Mouse (Mus musculus): ENCODE measurements around the gene Srd5a2. TPM values are rescaled to one million over a fixed set of nuclear protein-coding genes. Genes with fewer than 3 reads are reported as not detected.

Srd5a2 gene
- polyA plus RNA-seq, 1 experiment from 2014 or later: not detected

DNA sequence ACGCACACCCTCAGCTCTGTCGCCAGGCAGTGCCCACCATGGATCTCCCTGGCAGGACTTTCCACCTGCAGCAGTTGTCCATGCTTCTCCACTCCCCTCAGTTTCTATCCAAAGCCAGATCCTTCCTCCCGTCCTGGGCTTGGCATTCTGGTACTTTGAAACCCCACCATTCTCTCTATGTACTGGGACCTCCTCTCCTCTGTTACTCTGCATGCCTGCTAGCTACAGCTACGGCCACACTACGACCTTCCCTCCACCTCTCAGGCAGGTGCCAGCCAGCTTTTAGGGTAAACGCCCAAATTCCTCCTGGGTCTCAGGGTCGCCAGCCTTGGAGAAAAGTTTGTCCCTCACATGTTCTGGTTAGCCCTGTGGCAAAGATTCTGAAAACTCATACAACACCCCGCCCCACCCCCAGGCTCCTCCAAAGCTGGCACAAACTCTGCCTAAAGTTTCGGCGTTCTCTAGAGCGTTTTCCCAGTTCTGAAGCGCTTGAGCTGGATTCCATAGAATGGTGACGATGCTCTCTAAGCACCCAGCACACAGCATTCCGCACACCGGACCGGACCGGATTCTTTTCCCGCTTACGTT is 607 bp upstream of the Srd5a2 start:
- Histone ChIP-seq H3K27ac (ENCODE audit: low read depth, low read length) (no peak overlapping the region), H3K27me3 (ENCODE audit: control insufficient read depth, insufficient read depth, low read length) (peaks cover 46% of the 10 kb centered on the region), H3K9ac (ENCODE audit: low read depth, low read length) (no peak overlapping the region), H3K4me2 (replicated peaks; ENCODE audit: low read depth, low read length) (peak overlapping the region; percentile 45; the same call in 1 of the 2 replicates), H3K36me3 (ENCODE audit: control insufficient read depth, insufficient read depth, low read length) (no peaks in the 10 kb centered on the region), H3K9me3 (ENCODE audit: control insufficient read depth, low read length) (no peaks in the 10 kb centered on the region), H3K4me3 (ENCODE audit: low read length) (peak overlapping the region; percentile 30; the same call in 1 of the 2 replicates), H3K4me1 (ENCODE audit: control insufficient read depth, insufficient read depth, low read length) (peaks cover 5% of the 10 kb centered on the region; the same call in 1 of the 2 replicates)
- no peak; the same call in 1 of the 2 replicates for ATAC-seq (ENCODE audit: low FRiP score, low TSS enrichment)
- 2% methylated on average over 19 of the region's 19 CpGs for WGBS

DNA sequence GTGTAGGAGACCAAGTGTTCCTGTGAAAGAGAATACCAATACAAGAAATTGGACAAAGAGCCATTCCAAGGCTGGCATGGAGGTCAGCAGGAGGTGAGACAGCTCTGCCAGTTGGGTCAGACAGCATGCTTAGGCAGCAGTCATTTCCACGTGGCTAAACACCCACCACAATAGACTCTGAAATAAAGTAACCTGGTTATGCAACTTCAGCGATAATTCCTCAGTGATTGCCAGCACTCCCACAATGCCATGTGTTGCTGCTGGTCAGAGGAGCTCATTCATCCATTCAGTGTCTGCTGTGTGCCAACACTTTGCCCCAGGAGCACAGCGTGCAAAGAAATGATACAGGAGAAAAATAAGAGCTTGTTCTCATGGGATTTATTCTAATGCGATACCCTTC is 4.0 kb downstream of the Srd5a2 start:
- Histone ChIP-seq H3K27me3 (ENCODE audit: control insufficient read depth, insufficient read depth, low read length) (peaks cover 32% of the 10 kb centered on the region), H3K4me2 (replicated peaks; ENCODE audit: low read depth, low read length) (no peak overlapping the region), H3K9me3 (ENCODE audit: control insufficient read depth, low read length) (no peaks in the 10 kb centered on the region), H3K4me3 (ENCODE audit: low read length) (no peak overlapping the region), H3K36me3 (ENCODE audit: control insufficient read depth, insufficient read depth, low read length) (no peaks in the 10 kb centered on the region), H3K27ac (ENCODE audit: low read depth, low read length) (no peak overlapping the region), H3K4me1 (ENCODE audit: control insufficient read depth, insufficient read depth, low read length) (peaks cover 5% of the 10 kb centered on the region; the same call in 1 of the 2 replicates), H3K9ac (ENCODE audit: low read depth, low read length) (no peak overlapping the region)
- no peak for ATAC-seq (ENCODE audit: low FRiP score, low TSS enrichment)
- 77% methylated on average over 4 of the region's 4 CpGs for WGBS

DNA sequence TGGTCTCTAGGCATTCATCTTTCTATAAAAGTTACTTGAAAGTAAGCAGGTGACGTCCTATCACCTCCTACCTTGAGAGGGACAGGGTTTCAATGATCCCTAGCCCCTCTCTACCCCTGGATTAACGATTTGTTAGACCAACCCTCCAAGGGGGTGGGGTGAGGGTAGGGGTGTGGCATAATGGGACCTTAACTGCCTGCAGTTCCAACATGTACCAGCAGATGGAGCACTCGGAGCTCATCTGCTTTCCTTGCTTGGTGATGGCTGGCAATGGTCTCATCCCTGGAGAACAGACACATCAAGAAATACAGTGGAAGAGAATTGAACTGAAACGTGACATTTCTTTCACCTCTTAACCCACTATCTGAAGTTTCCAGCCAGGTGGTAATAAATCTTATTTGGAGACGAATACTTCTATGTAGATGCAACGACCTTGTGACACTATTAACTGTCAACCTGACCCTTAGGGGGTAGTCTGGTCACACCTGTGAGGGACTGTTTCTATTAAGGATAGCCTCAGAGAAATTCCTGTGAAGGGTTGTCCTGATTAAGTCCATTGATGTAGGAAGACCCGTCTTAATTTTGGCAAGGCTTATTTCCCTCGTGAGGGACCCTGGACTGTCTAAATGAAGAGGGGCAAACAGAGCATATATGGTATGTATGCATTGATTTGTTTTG is 27.1 kb downstream of the Srd5a2 start:
- WGBS: 33% methylated on average over 8 of the region's 8 CpGs
- ATAC-seq (ENCODE audit: low FRiP score, low TSS enrichment): peak; percentile 84
- H3K4me2 ChIP-seq (replicated peaks; ENCODE audit: low read depth, low read length): no peak overlapping the region

DNA sequence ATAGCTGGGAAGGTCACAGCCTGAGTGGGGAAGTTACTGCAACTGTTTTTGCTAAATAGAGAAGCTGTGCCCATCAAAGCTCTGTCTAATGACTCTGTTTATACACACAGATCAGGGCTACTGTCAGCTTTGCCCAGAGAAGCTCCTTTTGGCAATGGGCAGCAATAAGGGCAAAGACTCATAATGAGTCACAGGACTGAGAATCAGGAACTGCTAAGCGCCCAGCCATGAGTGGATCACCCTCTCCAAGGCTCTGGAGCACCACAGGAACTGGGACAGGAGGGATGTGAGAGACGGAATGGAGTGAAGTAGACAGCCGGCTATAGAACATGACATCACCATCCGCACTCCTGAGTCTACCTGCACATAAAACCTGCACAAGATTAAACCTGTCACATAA is 29.4 kb downstream of the Srd5a2 start:
- Histone ChIP-seq H3K27ac (ENCODE audit: low read depth, low read length) (no peak overlapping the region), H3K4me1 (ENCODE audit: control insufficient read depth, insufficient read depth, low read length) (no peaks in the 10 kb centered on the region), H3K9ac (ENCODE audit: low read depth, low read length) (no peak overlapping the region), H3K4me2 (replicated peaks; ENCODE audit: low read depth, low read length) (no peak overlapping the region), H3K27me3 (ENCODE audit: control insufficient read depth, insufficient read depth, low read length) (no peaks in the 10 kb centered on the region), H3K9me3 (ENCODE audit: control insufficient read depth, low read length) (no peaks in the 10 kb centered on the region), H3K36me3 (ENCODE audit: control insufficient read depth, insufficient read depth, low read length) (no peaks in the 10 kb centered on the region), H3K4me3 (ENCODE audit: low read length) (no peak overlapping the region)
- ATAC-seq (ENCODE audit: low FRiP score, low TSS enrichment): no peak
- 87% methylated on average over 4 of the region's 4 CpGs for WGBS

More for the DNA sequence above, 27.1 kb downstream of the Srd5a2 start:
- H3K9ac ChIP-seq (ENCODE audit: low read depth, low read length): no peak overlapping the region
- H3K4me3 ChIP-seq (ENCODE audit: low read length): no peak overlapping the region
- H3K36me3 ChIP-seq (ENCODE audit: control insufficient read depth, insufficient read depth, low read length): no peaks in the 10 kb centered on the region
- no peaks in the 10 kb centered on the region for H3K27me3 ChIP-seq (ENCODE audit: control insufficient read depth, insufficient read depth, low read length)
- H3K4me1 ChIP-seq (ENCODE audit: control insufficient read depth, insufficient read depth, low read length): no peaks in the 10 kb centered on the region
- H3K9me3 ChIP-seq (ENCODE audit: control insufficient read depth, low read length): no peaks in the 10 kb centered on the region
- no peak overlapping the region for H3K27ac ChIP-seq (ENCODE audit: low read depth, low read length)

DNA sequence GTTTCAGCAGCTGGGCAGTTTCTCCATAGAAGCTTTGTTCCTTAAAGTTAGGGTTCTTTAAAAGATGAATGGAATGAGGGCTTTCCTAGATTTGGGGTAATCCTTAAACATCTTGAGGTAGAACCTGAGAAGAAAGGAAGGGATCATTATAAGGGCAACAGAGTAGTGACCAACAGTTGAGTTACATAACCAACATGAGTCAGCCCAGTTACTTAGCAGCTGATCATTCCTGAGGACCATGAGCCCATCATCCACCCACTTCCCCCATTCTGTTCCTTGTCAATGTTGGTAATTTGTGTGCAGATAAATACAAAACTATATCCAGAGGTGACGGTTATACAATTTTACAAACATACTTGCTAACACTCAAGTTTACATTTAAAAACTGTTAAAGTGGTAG is 30.1 kb downstream of the Srd5a2 start:
- Histone ChIP-seq H3K4me1 (ENCODE audit: control insufficient read depth, insufficient read depth, low read length) (no peaks in the 10 kb centered on the region), H3K27ac (ENCODE audit: low read depth, low read length) (no peak overlapping the region), H3K27me3 (ENCODE audit: control insufficient read depth, insufficient read depth, low read length) (no peaks in the 10 kb centered on the region), H3K9ac (ENCODE audit: low read depth, low read length) (no peak overlapping the region), H3K36me3 (ENCODE audit: control insufficient read depth, insufficient read depth, low read length) (no peaks in the 10 kb centered on the region), H3K4me2 (replicated peaks; ENCODE audit: low read depth, low read length) (no peak overlapping the region), H3K9me3 (ENCODE audit: control insufficient read depth, low read length) (no peaks in the 10 kb centered on the region), H3K4me3 (ENCODE audit: low read length) (no peak overlapping the region)
- ATAC-seq (ENCODE audit: low FRiP score, low TSS enrichment): no peak
- WGBS: 94% methylated on average over 1 of the region's 1 CpGs

DNA sequence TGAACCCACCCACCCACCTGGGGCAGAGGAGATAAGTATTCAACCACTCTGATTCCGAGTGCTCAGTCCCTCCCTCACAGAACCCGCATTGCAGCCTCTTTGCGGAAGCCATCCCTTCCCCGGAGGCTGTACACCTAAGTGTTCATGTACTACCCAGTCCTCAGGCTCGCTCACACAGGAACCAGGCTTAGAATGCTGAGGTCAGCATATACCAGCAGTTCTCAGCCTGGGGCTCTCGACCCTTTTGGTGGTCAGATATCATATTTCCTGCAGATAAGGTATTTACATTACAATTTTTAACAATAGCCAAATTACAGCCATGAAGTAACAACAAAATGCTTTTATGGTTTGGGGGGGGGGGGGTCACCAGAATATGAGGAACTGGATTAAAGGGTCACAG is 32.6 kb downstream of the Srd5a2 start:
- Histone ChIP-seq H3K4me3 (ENCODE audit: low read length) (no peak overlapping the region), H3K9me3 (ENCODE audit: control insufficient read depth, low read length) (no peaks in the 10 kb centered on the region), H3K27me3 (ENCODE audit: control insufficient read depth, insufficient read depth, low read length) (no peaks in the 10 kb centered on the region), H3K27ac (ENCODE audit: low read depth, low read length) (no peak overlapping the region), H3K36me3 (ENCODE audit: control insufficient read depth, insufficient read depth, low read length) (no peaks in the 10 kb centered on the region), H3K9ac (ENCODE audit: low read depth, low read length) (no peak overlapping the region), H3K4me1 (ENCODE audit: control insufficient read depth, insufficient read depth, low read length) (no peaks in the 10 kb centered on the region), H3K4me2 (replicated peaks; ENCODE audit: low read depth, low read length) (no peak overlapping the region)
- WGBS: 72% methylated on average over 6 of the region's 6 CpGs
- no peak for ATAC-seq (ENCODE audit: low FRiP score, low TSS enrichment)

DNA sequence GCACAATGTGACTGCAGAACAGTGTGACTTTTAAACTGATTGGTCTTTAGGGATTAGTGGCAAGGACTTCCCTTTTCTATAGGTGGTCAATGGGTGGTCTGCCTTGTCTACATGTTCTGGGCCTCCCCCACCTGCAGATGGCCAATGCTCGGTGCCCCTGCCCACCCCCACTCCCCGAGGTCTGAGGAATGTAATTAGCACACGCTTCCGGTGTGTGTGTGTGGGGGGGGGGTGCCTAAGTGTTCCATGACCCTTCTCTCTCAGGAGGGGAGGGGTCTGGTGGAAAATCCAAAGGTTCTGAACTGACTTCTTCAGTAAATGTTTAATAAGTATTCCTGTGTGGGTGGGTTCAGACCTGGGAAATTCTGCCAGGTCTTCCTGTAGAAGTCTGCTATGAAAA is 39.0 kb downstream of the Srd5a2 start:
- Histone ChIP-seq H3K4me2 (replicated peaks; ENCODE audit: low read depth, low read length) (no peak overlapping the region), H3K9ac (ENCODE audit: low read depth, low read length) (no peak overlapping the region), H3K27me3 (ENCODE audit: control insufficient read depth, insufficient read depth, low read length) (no peaks in the 10 kb centered on the region), H3K4me3 (ENCODE audit: low read length) (no peak overlapping the region), H3K27ac (ENCODE audit: low read depth, low read length) (no peak overlapping the region), H3K4me1 (ENCODE audit: control insufficient read depth, insufficient read depth, low read length) (no peaks in the 10 kb centered on the region), H3K9me3 (ENCODE audit: control insufficient read depth, low read length) (no peaks in the 10 kb centered on the region), H3K36me3 (ENCODE audit: control insufficient read depth, insufficient read depth, low read length) (no peaks in the 10 kb centered on the region)
- WGBS: 58% methylated on average over 4 of the region's 4 CpGs
- no peak for ATAC-seq (ENCODE audit: low FRiP score, low TSS enrichment)

DNA sequence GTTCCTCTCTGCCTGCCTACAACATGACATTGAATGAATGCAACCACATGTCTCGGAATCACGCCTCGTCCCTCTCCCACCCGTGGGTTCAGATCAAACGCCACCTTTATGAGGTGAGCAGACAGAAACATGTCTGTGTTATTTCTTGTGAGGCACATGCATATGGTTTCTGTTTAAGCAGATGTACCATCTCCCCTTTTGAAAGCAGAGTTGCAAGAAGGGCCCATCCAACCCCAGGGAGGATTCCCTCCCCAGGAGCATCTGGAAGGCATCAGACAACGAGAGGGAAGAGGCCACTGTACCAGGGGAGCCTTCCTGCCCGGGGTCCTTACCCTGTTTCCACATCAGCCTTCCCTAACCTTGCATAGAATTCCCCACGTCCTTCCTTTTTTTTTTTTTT is 40.7 kb downstream of the Srd5a2 start:
- H3K9ac ChIP-seq (ENCODE audit: low read depth, low read length): no peak overlapping the region
- no peaks in the 10 kb centered on the region for H3K27me3 ChIP-seq (ENCODE audit: control insufficient read depth, insufficient read depth, low read length)
- WGBS: 66% methylated on average over 8 of the region's 8 CpGs
- H3K4me1 ChIP-seq (ENCODE audit: control insufficient read depth, insufficient read depth, low read length): no peaks in the 10 kb centered on the region
- H3K36me3 ChIP-seq (ENCODE audit: control insufficient read depth, insufficient read depth, low read length): no peaks in the 10 kb centered on the region
- H3K9me3 ChIP-seq (ENCODE audit: control insufficient read depth, low read length): no peaks in the 10 kb centered on the region
- no peak for ATAC-seq (ENCODE audit: low FRiP score, low TSS enrichment)
- no peak overlapping the region for H3K4me3 ChIP-seq (ENCODE audit: low read length)
- H3K27ac ChIP-seq (ENCODE audit: low read depth, low read length): no peak overlapping the region
- no peak overlapping the region for H3K4me2 ChIP-seq (replicated peaks; ENCODE audit: low read depth, low read length)

DNA sequence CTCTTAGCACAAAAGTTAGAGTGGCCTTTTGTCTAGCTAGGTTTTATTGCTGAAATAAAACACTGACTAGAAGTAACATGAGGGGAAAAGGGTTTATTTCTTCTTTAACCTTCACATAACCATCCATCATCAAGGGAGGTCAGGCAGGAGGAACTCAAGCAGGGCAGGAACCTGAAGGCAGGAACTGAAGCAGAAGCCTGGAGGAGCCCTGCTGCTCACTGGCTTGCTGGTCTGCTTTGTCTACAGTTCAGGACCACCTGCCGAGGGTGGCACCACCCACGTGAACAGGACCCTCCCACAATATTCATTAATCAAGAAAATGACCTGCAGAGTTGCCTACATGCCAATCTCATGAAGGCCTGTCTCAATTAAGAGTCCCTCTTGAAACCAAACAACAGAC is 45.3 kb downstream of the Srd5a2 start:
- H3K4me1 ChIP-seq (ENCODE audit: control insufficient read depth, insufficient read depth, low read length): no peaks in the 10 kb centered on the region
- no peak overlapping the region for H3K4me3 ChIP-seq (ENCODE audit: low read length)
- H3K27me3 ChIP-seq (ENCODE audit: control insufficient read depth, insufficient read depth, low read length): no peaks in the 10 kb centered on the region
- H3K27ac ChIP-seq (ENCODE audit: low read depth, low read length): no peak overlapping the region
- H3K4me2 ChIP-seq (replicated peaks; ENCODE audit: low read depth, low read length): no peak overlapping the region
- ATAC-seq (ENCODE audit: low FRiP score, low TSS enrichment): no peak
- H3K9ac ChIP-seq (ENCODE audit: low read depth, low read length): no peak overlapping the region
- WGBS: 73% methylated on average over 2 of the region's 2 CpGs
- no peaks in the 10 kb centered on the region for H3K36me3 ChIP-seq (ENCODE audit: control insufficient read depth, insufficient read depth, low read length)
- no peaks in the 10 kb centered on the region for H3K9me3 ChIP-seq (ENCODE audit: control insufficient read depth, low read length)
